Mouse (Mus musculus) testis, postnatal 10 days (tissue): ENCODE data around the gene Eif3b.

Source experiments
- DNase-seq: peaks from one replicate; pipeline ENCODE4 v3.0.0; 2021; ENCODE audit warnings: low spot score

The Eif3b gene

GRCm38 (mm10) chr5:140481458-140481857 lies 62.3 kb downstream of the Eif3b start:
- no peak for DNase-seq

GRCm38 (mm10) chr5:140491142-140491541 lies 72.0 kb downstream of the Eif3b start:
- DNase-seq = no peak

GRCm38 (mm10) chr5:140492684-140493233 lies 73.6 kb downstream of the Eif3b start:
- DNase-seq = no peak
